Mouse (Mus musculus) kidney, embryonic 14.5 days (tissue): ENCODE data around the gene Spint3. TPM values are rescaled to one million over a fixed set of nuclear protein-coding genes. Genes with fewer than 3 reads are reported as not detected.

ENCODE experiments used
- ATAC-seq: fragments of 200-750 bp; cut with Nextera tagmentation; 2 replicates; pipeline ENCODE4 v1.8.0; 2017; ENCODE audit warnings: moderate number of reproducible peaks, mild to moderate bottlenecking, moderate TSS enrichment, moderate library complexity; ENCODE audit not compliant: low FRiP score, low TSS enrichment
- H3K27ac ChIP-seq: fragments of 300-500 bp; sonication (generic); 2 replicates; pipeline ENCODE4 v1.5.1; 2014; ENCODE audit warnings: low read depth, mild to moderate bottlenecking, low read length, moderate library complexity, mixed read lengths
- H3K27me3 ChIP-seq: fragments of 300-500 bp; sonication (generic); 2 replicates; pipeline ENCODE4 v1.6.1; 2014; ENCODE audit warnings: mild to moderate bottlenecking, low read length; ENCODE audit not compliant: control insufficient read depth, insufficient read depth
- H3K36me3 ChIP-seq: fragments of 300-500 bp; sonication (generic); 2 replicates; pipeline ENCODE4 v1.6.1; 2014; ENCODE audit warnings: low read length, mixed read lengths; ENCODE audit not compliant: control insufficient read depth, insufficient read depth
- H3K4me1 ChIP-seq: fragments of 300-500 bp; sonication (generic); 2 replicates; pipeline ENCODE4 v1.6.1; 2014; ENCODE audit warnings: low read length, mixed read lengths; ENCODE audit not compliant: control insufficient read depth, insufficient read depth
- H3K4me2 ChIP-seq: fragments of 300-500 bp; sonication (generic); replicated peaks from 2 replicates; pipeline ENCODE4 v1.6.1; 2014; ENCODE audit warnings: low read depth, mild to moderate bottlenecking, low read length
- H3K4me3 ChIP-seq: fragments of 300-500 bp; sonication (generic); 2 replicates; pipeline ENCODE4 v1.5.1; 2014; ENCODE audit warnings: mild to moderate bottlenecking, low read length
- H3K9ac ChIP-seq: fragments of 300-500 bp; sonication (generic); 2 replicates; pipeline ENCODE4 v1.6.1; 2014; ENCODE audit warnings: low read depth, mild to moderate bottlenecking, low read length, moderate library complexity
- H3K9me3 ChIP-seq: fragments of 300-500 bp; sonication (generic); 2 replicates; pipeline ENCODE4 v1.6.1; 2016; ENCODE audit warnings: low read length; ENCODE audit not compliant: control insufficient read depth
- WGBS: fragments of 180-500 bp; shearing (Covaris S2); extraction: QIAGEN DNeasy Blood & Tissue Kit; methylation state at CpG from one replicate; pipeline ENCODE4 v1.1.7; 2014; 5-methylcytosine and 5-hydroxymethylcytosine counted together
- polyA plus RNA-seq: library from polyadenylated mRNA; unstranded; fragments of >200 nt; fragmentation: Nextera tagmentation; extraction: Ambion mirVana; gene quantifications from 2 replicates; pipeline ENCODE4 v1.2.1, GENCODE M21; 2014

Gene Spint3
- polyA plus RNA-seq, 1 experiment from 2014 or later, result not detected

GRCm38 (mm10) chr2:164560106-164560505, 13.2 kb downstream of the Spint3 start:
- no peaks in the 10 kb centered on the region for H3K36me3 ChIP-seq
- H3K4me1 ChIP-seq, result 0 out of 2 replicates have a peak, but pooled peaks cover 6% of the 10 kb centered on the region
- no peak overlapping the region for H3K27ac ChIP-seq
- no peaks in the 10 kb centered on the region for H3K9me3 ChIP-seq
- H3K4me2 ChIP-seq, result no peak overlapping the region
- H3K4me3 ChIP-seq, result no peak overlapping the region
- WGBS, result 83% methylated on average over 8 of the region's 8 CpGs
- no peak for ATAC-seq
- no peak overlapping the region for H3K9ac ChIP-seq
- H3K27me3 ChIP-seq, result no peaks in the 10 kb centered on the region

- no peak for ATAC-seq
- H3K36me3 ChIP-seq, result no peaks in the 10 kb centered on the region
- no peak overlapping the region for H3K4me3 ChIP-seq
- 39% methylated on average over 16 of the region's 16 CpGs for WGBS
- no peak overlapping the region for H3K9ac ChIP-seq
- no peak overlapping the region for H3K27ac ChIP-seq
- 0 out of 2 replicates have a peak, but pooled peaks cover 6% of the 10 kb centered on the region for H3K4me1 ChIP-seq
- no peaks in the 10 kb centered on the region for H3K27me3 ChIP-seq
- no peaks in the 10 kb centered on the region for H3K9me3 ChIP-seq
- no peak overlapping the region for H3K4me2 ChIP-seq
Measured at GRCm38 (mm10) chr2:164558991-164559645, 14.1 kb downstream of the Spint3 start.

DNA sequence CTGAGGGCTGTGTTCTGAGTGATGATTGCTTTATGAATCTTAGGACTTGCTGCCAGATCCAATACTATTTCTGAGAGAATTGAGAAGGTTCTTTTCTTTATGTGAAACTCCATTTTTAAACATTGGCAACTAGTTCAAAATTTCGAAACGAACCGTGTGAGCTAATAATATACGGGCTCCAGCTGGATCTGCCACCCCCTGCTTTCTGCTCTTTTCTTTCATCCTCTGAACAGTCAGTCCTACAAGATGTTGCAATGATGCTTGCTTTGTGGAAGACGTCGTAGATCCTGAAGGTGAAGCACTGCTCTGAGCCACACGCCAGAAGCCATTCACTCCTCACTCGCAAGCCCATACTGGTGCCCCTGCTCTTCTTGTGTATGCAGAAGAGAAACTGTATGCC, 14.8 kb downstream of the Spint3 start:
- WGBS, result 83% methylated on average over 8 of the region's 8 CpGs
- no peak overlapping the region for H3K4me2 ChIP-seq
- ATAC-seq, result no peak

DNA sequence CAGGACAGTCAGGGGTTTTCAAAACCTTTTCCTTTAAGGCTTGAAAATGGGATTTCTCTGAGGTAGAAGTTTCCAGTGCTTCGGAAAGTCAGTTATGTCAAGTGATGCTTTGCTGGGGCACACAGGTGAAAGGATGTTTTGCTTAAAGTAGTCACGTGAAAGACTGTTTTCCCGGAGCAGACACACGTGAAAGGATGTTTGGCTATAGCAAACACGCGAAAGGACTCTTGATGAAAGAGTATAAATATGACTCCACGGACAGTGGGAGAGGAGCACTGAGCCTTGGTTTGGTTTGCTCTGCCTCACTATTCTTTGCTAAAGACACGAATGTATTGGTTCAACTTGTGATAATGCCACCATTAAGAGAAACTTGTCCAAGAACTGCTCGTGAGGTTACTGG, 21.8 kb downstream of the Spint3 start:
- WGBS, result 87% methylated on average over 9 of the region's 9 CpGs
- Histone ChIP-seq H3K4me3 (no peak overlapping the region), H3K27ac (no peak overlapping the region), H3K36me3 (no peaks in the 10 kb centered on the region), H3K4me1 (no peaks in the 10 kb centered on the region), H3K27me3 (no peaks in the 10 kb centered on the region), H3K9me3 (no peaks in the 10 kb centered on the region), H3K9ac (no peak overlapping the region), H3K4me2 (no peak overlapping the region)
- no peak for ATAC-seq

More for the DNA sequence above, 14.8 kb downstream of the Spint3 start:
- no peak overlapping the region for H3K9ac ChIP-seq
- H3K36me3 ChIP-seq, result no peaks in the 10 kb centered on the region
- 0 out of 2 replicates have a peak, but pooled peaks cover 6% of the 10 kb centered on the region for H3K4me1 ChIP-seq
- no peaks in the 10 kb centered on the region for H3K27me3 ChIP-seq
- H3K4me3 ChIP-seq, result no peak overlapping the region
- no peak overlapping the region for H3K27ac ChIP-seq
- no peaks in the 10 kb centered on the region for H3K9me3 ChIP-seq

- H3K9ac ChIP-seq, result no peak overlapping the region
- 73% methylated on average over 2 of the region's 2 CpGs for WGBS
- no peak overlapping the region for H3K27ac ChIP-seq
- H3K4me1 ChIP-seq, result no peaks in the 10 kb centered on the region
- no peak overlapping the region for H3K4me2 ChIP-seq
- H3K36me3 ChIP-seq, result no peaks in the 10 kb centered on the region
- ATAC-seq, result no peak
- H3K4me3 ChIP-seq, result no peak overlapping the region
- H3K27me3 ChIP-seq, result no peaks in the 10 kb centered on the region
- H3K9me3 ChIP-seq, result no peaks in the 10 kb centered on the region
Measured at GRCm38 (mm10) chr2:164550895-164551269, 22.4 kb downstream of the Spint3 start.

DNA sequence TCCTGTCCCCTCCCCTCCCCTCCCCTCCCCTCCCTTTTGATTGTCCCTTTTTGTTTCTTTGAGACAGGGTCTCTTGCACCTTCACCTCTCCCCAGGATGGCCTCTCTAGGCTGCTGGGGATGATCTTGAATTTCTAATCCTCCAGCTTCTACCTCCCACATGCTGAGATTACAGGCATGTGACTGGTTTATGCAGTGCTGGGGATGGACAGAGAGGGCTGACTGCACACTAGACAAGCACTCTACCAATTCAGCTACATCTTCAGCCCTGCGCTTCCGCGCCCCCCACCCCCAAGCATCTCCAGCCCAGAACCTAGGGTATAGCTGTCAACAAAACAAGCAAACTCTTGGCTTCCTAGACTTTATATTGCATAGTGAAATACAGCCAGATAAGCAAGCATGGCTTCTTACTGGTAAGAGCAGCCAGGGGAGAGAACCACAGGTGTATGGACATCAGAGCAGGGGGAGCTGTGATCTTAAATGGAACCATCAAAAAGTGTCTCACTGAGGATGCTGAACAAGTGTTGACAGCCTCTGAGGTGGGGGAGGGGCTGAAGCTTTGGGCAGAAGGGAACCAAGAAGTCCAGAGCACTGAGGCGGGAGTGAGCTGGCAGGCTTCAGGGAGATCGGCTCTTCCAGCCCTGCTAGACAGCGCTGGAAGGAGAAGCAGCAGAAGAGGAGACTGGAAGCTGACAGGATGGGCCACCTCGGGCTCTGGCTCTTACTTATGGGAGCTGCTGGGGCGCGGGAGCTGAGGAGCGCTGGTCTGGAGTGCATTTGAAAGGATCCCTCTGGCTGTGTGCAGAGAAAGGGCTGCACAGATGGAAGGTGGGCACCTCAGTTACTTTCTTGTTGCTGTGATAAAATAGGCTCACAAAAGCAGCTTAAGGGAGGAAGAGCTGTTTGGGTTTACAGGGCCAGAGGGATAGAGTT, 23.0 kb downstream of the Spint3 start:
- Histone ChIP-seq H3K4me2 (no peak overlapping the region), H3K27ac (no peak overlapping the region), H3K4me1 (no peaks in the 10 kb centered on the region), H3K27me3 (no peaks in the 10 kb centered on the region), H3K36me3 (no peaks in the 10 kb centered on the region), H3K9me3 (no peaks in the 10 kb centered on the region), H3K9ac (no peak overlapping the region), H3K4me3 (no peak overlapping the region)
- 0 out of 2 replicates have a peak, but pooled peaks have one; percentile 46 for ATAC-seq
- 26% methylated on average over 10 of the region's 10 CpGs for WGBS

DNA sequence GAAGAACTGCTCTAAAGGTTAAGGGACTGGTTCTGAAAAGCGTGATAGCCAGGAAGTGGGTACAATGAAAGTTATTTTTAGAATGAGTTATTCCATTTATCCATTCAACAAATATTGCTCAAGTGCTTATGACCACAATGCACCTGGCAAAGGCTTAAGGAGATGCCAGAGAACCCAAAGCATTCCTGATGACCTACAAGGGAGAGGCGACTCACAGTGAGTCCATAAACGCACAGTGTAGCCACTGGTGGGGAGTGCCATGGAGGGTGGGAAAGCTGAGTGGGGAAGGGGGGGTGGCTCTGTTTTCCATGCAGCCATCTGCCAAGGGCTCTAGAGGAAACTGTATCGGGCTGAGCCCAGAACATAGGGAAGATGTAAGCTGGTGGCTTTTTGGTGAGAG, 23.9 kb downstream of the Spint3 start:
- Histone ChIP-seq H3K4me3 (no peak overlapping the region), H3K27ac (no peak overlapping the region), H3K4me2 (no peak overlapping the region), H3K4me1 (0 out of 2 replicates have a peak, but pooled peaks cover 4% of the 10 kb centered on the region), H3K9ac (no peak overlapping the region), H3K9me3 (no peaks in the 10 kb centered on the region), H3K27me3 (no peaks in the 10 kb centered on the region), H3K36me3 (no peaks in the 10 kb centered on the region)
- 47% methylated on average over 4 of the region's 4 CpGs for WGBS
- no peak for ATAC-seq

DNA sequence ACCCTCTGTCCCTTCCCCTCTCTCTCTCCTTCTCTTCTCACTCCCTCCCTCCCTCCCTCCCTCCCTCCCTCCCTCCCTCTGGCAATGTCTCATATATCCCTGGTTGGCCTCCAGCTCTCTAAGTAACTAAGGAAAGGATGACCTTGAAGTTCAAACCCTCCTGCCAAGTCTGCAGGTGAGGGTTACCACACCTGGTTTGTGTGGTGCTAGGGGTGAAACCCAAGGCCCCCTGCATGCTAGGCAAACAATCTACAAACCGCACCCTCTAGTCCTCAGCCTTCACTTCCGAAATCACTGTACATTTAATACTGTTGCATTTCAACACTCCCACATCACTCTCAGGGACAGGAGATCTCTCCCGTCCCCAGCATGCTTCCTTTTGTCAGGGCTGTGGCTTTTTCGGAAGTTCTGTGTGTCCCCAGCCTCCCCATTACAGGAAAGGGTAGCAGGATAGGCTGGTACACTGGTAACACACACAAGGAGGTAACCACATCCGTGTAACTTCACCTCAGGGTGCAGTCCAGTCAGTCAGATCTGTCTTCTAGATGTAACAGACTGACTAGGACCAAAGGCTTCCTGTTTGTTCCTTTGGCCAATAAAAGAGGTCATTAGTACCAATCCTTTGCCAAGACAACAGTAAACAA, 28.7 kb downstream of the Spint3 start:
- no peak overlapping the region for H3K4me3 ChIP-seq
- 28% methylated on average over 5 of the region's 5 CpGs for WGBS
- no peaks in the 10 kb centered on the region for H3K36me3 ChIP-seq
- ATAC-seq, result no peak
- H3K27me3 ChIP-seq, result no peaks in the 10 kb centered on the region
- no peak overlapping the region for H3K4me2 ChIP-seq
- peak overlapping the region; percentile 38; the same call in 1 of the 2 replicates for H3K27ac ChIP-seq
- H3K9ac ChIP-seq, result no peak overlapping the region
- no peaks in the 10 kb centered on the region for H3K9me3 ChIP-seq
- H3K4me1 ChIP-seq, result 0 out of 2 replicates have a peak, but pooled peaks cover 4% of the 10 kb centered on the region
